Mouse (Mus musculus) heart, embryonic 14.5 days (tissue): ENCODE measurements around the gene Olfr111. TPM values are rescaled to one million over a fixed set of nuclear protein-coding genes. Genes with fewer than 3 reads are reported as not detected.

Experiments
- ATAC-seq: fragments of 200-750 bp; cut with Nextera tagmentation; 2 replicates; pipeline ENCODE4 v1.8.0; 2017; ENCODE audit warnings: low read depth, moderate TSS enrichment; ENCODE audit not compliant: insufficient number of reproducible peaks, insufficient read depth, low FRiP score
- H3K27ac ChIP-seq, 2 experiments: fragments of 200-500 bp in 1 of 2; fragments of 300-500 bp in 1 of 2; sonication (generic) in 1 of 2; replicated peaks in 1 of 2; 2 replicates each; pipeline ENCODE4 v1.5.1; 2012 to 2014; ENCODE audit warnings: low read depth in 2 of 2, low read length in 2 of 2, control low read depth in 1 of 2, mild to moderate bottlenecking in 1 of 2, mixed read lengths in 1 of 2; ENCODE audit not compliant: control insufficient read depth in 1 of 2, insufficient read depth in 1 of 2
- H3K27me3 ChIP-seq: fragments of 300-500 bp; sonication (generic); 2 replicates; pipeline ENCODE4 v1.6.1; 2014; ENCODE audit warnings: mild to moderate bottlenecking, low read length, control low read depth; ENCODE audit not compliant: control insufficient read depth, insufficient read depth
- H3K36me3 ChIP-seq: fragments of 300-500 bp; sonication (generic); 2 replicates; pipeline ENCODE4 v1.6.1; 2014; ENCODE audit warnings: mild to moderate bottlenecking, control low read depth, low read length, mixed read lengths; ENCODE audit not compliant: control insufficient read depth, insufficient read depth
- H3K4me1 ChIP-seq, 2 experiments: fragments of 200-500 bp in 1 of 2; fragments of 300-500 bp in 1 of 2; sonication (generic) in 1 of 2; 2 replicates each; pipeline ENCODE4 v1.6.1; 2012 to 2014; ENCODE audit warnings: low read length in 2 of 2, control low read depth in 1 of 2, mixed read lengths in 1 of 2; ENCODE audit not compliant: control insufficient read depth in 2 of 2, insufficient read depth in 2 of 2
- H3K4me2 ChIP-seq: fragments of 300-500 bp; sonication (generic); 2 replicates; pipeline ENCODE4 v1.6.1; 2014; ENCODE audit warnings: mild to moderate bottlenecking, low read length
- H3K4me3 ChIP-seq, 2 experiments: fragments of 200-500 bp in 1 of 2; fragments of 300-500 bp in 1 of 2; sonication (generic) in 1 of 2; 2 replicates each; pipeline ENCODE4 v1.5.1; 2012 to 2014; ENCODE audit warnings: low read length in 2 of 2, mild to moderate bottlenecking in 2 of 2, control low read depth in 1 of 2, low read depth in 1 of 2, moderate library complexity in 1 of 2; ENCODE audit not compliant: control insufficient read depth in 1 of 2, insufficient read depth in 1 of 2
- H3K9ac ChIP-seq: fragments of 300-500 bp; sonication (generic); 2 replicates; pipeline ENCODE4 v1.6.1; 2014; ENCODE audit warnings: mild to moderate bottlenecking, low read length
- H3K9me3 ChIP-seq: fragments of 300-500 bp; sonication (generic); 2 replicates; pipeline ENCODE4 v1.6.1; 2016; ENCODE audit warnings: low read length, control low read depth; ENCODE audit not compliant: control insufficient read depth
- WGBS: fragments of 180-500 bp; shearing (Covaris S2); extraction: QIAGEN DNeasy Blood & Tissue Kit; methylation state at CpG from one replicate; pipeline ENCODE4 v1.1.7; 2014; 5-methylcytosine and 5-hydroxymethylcytosine counted together
- polyA plus RNA-seq: library from polyadenylated mRNA; unstranded; fragments of >200 nt; fragmentation: Nextera tagmentation; extraction: Ambion mirVana; gene quantifications from 2 replicates; pipeline ENCODE4 v1.2.1, GENCODE M21; 2014

Gene Olfr111
- polyA plus RNA-seq, 1 experiment from 2014 or later, result not detected

DNA sequence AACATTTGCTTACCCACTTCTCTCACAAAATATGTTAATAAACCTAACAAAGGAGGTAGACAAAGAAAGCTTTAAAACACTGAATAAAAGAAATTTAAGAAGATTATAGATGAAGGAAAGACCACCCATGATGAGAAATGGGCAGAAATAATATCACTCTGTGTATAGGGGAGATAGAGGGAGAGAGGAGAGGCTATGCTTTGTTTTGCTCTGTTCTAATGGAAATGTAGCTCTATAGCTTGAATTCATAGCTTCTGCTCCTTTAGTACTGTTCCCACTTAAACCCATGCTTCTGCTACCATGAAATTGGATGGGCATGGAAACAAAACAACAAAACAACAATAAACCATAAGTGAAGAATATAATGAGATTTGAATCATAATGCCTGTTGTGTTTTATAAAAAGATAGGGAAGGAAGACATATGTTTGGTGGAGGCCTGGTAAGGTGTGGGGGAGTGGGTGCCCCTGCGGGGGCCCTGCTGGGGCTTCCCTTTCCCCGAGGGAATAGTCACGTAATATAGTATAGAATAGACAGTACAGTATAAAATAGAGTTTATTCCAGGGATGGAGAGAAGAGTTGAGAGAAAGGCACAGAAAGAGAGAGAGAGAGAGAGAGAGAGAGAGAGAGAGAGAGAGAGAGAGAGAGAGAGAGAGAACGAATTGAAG, 33.8 kb downstream of the Olfr111 start:
- 80% methylated on average over 4 of the region's 4 CpGs for WGBS
- H3K4me1 ChIP-seq, result no peaks in the 10 kb centered on the region
- no peak for ATAC-seq

DNA sequence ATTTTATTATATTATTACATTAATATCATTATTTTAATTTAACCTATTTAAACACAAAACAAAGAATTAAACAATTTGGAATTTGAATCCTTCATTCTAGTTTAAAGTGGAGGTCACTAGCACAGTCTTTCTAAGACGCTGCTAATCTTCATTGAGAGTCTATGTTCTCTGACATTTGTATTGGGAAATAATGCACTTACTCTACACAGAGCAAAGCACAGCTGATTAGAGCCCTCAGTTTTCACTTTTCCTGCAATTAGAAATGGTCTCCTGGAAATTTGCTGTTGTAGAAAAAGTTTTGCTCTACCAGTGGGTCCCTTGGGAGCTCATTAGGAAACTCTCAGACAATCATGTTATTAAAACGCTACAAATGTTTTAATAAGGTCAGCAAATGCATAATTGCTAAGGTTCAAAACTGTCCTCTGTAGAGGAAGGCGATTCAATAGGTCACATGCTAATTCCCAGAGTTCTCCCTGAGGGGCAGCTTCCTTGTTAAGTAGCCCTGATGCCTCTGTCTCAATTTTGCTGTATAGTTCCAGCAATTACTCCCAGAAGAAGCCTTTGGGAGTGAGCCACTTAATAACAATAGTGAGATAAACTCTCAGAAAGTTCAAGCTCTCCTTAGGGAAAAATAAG, 36.1 kb downstream of the Olfr111 start:
- Histone ChIP-seq H3K4me2 (no peak overlapping the region), H3K9me3 (no peaks in the 10 kb centered on the region), H3K4me3 (no peak overlapping the region), H3K4me1 (no peaks in the 10 kb centered on the region), H3K27ac (no peak overlapping the region), H3K9ac (no peak overlapping the region), H3K36me3 (no peaks in the 10 kb centered on the region), H3K27me3 (no peaks in the 10 kb centered on the region)
- no peak for ATAC-seq
- 62% methylated on average over 3 of the region's 3 CpGs for WGBS

More for the DNA sequence above, 33.8 kb downstream of the Olfr111 start:
- Histone ChIP-seq H3K4me3 (no peak overlapping the region), H3K4me2 (no peak overlapping the region), H3K9ac (no peak overlapping the region), H3K27ac (no peak overlapping the region), H3K27me3 (no peaks in the 10 kb centered on the region), H3K9me3 (no peaks in the 10 kb centered on the region), H3K36me3 (no peaks in the 10 kb centered on the region)

DNA sequence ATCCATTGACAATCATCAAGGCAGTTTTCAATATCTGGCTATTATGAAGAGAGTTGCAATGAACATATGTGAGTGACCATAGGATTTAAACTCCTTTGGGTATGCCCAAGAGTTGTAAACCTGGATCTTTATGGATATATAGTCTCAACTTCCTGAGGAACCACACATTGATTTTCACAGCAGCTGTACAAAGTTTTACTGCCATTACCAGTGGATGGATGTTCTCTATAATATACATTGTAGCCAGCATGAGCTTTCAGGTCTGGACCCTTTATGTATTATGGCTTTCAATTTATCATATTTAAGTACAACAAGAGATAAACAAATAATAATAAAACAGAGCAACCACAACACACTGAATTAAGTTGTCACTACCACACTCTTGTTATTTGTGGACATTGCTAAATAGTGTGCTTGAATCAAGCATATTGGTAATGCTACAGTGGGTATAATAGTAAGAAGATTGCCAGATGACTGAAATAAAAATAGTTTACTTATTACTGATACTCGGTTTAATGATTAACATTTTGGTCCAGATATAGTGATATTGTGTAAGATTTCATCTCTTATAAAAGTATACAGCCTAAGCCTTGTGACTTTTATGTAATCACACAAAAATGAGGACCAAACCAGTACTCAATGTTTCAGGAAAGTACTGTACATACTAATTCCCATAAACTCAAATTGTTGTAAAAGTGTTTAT, 51.2 kb downstream of the Olfr111 start:
- H3K4me1 ChIP-seq, result no peaks in the 10 kb centered on the region
- no peaks in the 10 kb centered on the region for H3K9me3 ChIP-seq
- no peak overlapping the region for H3K27ac ChIP-seq
- WGBS, result 29% methylated on average over 1 of the region's 1 CpGs
- H3K4me2 ChIP-seq, result no peak overlapping the region
- H3K9ac ChIP-seq, result no peak overlapping the region
- no peaks in the 10 kb centered on the region for H3K27me3 ChIP-seq
- no peak overlapping the region for H3K4me3 ChIP-seq
- ATAC-seq, result no peak
- H3K36me3 ChIP-seq, result no peaks in the 10 kb centered on the region

DNA sequence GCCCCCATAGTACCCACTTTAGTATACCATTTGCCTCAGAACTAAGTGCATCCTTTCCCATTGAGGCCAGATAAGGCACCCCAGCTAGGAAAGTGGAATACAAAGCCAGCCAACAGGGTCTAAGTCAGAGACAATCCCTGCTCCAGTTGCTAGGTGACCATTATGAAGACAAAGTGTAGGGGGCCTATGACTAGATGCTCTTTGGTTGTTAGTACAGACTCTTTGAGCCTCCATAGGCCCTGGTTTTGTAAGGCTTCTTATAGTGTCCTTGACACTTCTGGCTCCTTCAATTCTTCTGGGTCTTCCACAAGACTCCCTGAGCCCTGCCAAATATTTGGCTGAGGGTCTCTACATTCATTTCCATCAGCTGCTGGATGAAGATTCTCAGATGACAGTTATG, 61.5 kb downstream of the Olfr111 start, which contains the start of gene Olfr112:
TSS of gene Olfr112 (minus strand) at position 101 of the 400 bp plus-strand sequence.
- no peak within 1 kb of the TSS for H3K4me2 ChIP-seq
- H3K36me3 ChIP-seq, result no peaks in the 10 kb centered on the region
- no peaks in the 10 kb centered on the region for H3K27me3 ChIP-seq
- ATAC-seq, result no peak
- H3K4me1 ChIP-seq, result no peaks in the 10 kb centered on the region
- no peaks in the 10 kb centered on the region for H3K9me3 ChIP-seq
- no peak within 1 kb of the TSS for H3K27ac ChIP-seq
- no peak within 1 kb of the TSS for H3K4me3 ChIP-seq
- H3K9ac ChIP-seq, result no peak within 1 kb of the TSS

DNA sequence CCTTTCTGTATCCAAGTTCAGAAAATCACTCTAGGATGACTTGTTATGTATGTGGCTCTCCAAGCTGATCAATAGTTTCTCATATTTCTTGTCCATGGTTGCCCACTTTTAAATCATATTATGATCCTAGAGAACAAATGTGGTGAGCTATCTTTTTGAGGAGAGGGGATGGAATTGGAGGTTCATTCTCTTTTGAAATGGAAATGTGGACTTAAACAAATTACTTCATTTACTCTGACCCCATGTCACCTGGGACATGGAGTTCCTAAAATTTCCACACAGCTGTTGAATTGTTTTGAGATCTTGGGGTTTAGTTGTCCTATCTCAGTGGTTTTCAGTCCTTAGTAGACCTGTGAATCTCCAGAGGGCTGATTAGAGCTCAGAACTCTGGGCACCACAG, 69.7 kb downstream of the Olfr111 start, which contains the start of gene Olfr113:
TSS of gene Olfr113 (minus strand) at position 101 of the 400 bp plus-strand sequence.
- H3K4me2 ChIP-seq, result no peak within 1 kb of the TSS
- ATAC-seq, result no peak
- H3K27me3 ChIP-seq, result no peaks in the 10 kb centered on the region
- H3K36me3 ChIP-seq, result no peaks in the 10 kb centered on the region
- no peak within 1 kb of the TSS for H3K9ac ChIP-seq
- H3K4me3 ChIP-seq, result no peak within 1 kb of the TSS
- no peak within 1 kb of the TSS for H3K27ac ChIP-seq
- no peaks in the 10 kb centered on the region for H3K9me3 ChIP-seq
- no peaks in the 10 kb centered on the region for H3K4me1 ChIP-seq

Other genes starting within 250 kb of the Olfr111 start
- not detected in 2 replicates for gene Olfr98, start 244.3 kb upstream of the Olfr111 start, polyA plus RNA-seq
- gene H2-M3, start 237.8 kb upstream of the Olfr111 start, polyA plus RNA-seq, result 1.1 and 2.1 TPM in 2 replicates
- gene Olfr99, start 224.6 kb upstream of the Olfr111 start, polyA plus RNA-seq, result not detected in 2 replicates
- not detected in 2 replicates for gene Olfr101, start 203.7 kb upstream of the Olfr111 start, polyA plus RNA-seq
- not detected in 2 replicates for gene Olfr102, start 191.0 kb upstream of the Olfr111 start, polyA plus RNA-seq
- not detected in 2 replicates for gene Olfr103, start 168.3 kb upstream of the Olfr111 start, polyA plus RNA-seq
- not detected in 2 replicates for gene Olfr104-ps, start 148.4 kb upstream of the Olfr111 start, polyA plus RNA-seq
- not detected in 2 replicates for gene Olfr105-ps, start 129.0 kb upstream of the Olfr111 start, polyA plus RNA-seq
- gene Olfr106-ps, start 117.6 kb upstream of the Olfr111 start, polyA plus RNA-seq, result not detected in 2 replicates
- gene Olfr107, start 108.8 kb upstream of the Olfr111 start, polyA plus RNA-seq, result not detected in 2 replicates
- not detected in 2 replicates for gene Olfr108, start 62.5 kb upstream of the Olfr111 start, polyA plus RNA-seq
- not detected in 2 replicates for gene Olfr109, start 49.1 kb upstream of the Olfr111 start, polyA plus RNA-seq
- not detected in 2 replicates for gene H2-M2, start 24.5 kb upstream of the Olfr111 start, polyA plus RNA-seq
- not detected in 2 replicates for gene Olfr110, start 15.6 kb upstream of the Olfr111 start, polyA plus RNA-seq
- not detected in 2 replicates for gene Olfr112, start 61.4 kb downstream of the Olfr111 start, polyA plus RNA-seq
- gene Olfr113, start 69.6 kb downstream of the Olfr111 start, polyA plus RNA-seq, result not detected in 2 replicates
- not detected in 2 replicates for gene Olfr114, start 84.7 kb downstream of the Olfr111 start, polyA plus RNA-seq
- gene Olfr115, start 119.1 kb downstream of the Olfr111 start, polyA plus RNA-seq, result not detected in 2 replicates
- not detected in 2 replicates for gene Olfr116, start 119.2 kb downstream of the Olfr111 start, polyA plus RNA-seq
- gene Olfr117, start 155.8 kb downstream of the Olfr111 start, polyA plus RNA-seq, result not detected in 2 replicates
- gene Olfr118, start 159.0 kb downstream of the Olfr111 start, polyA plus RNA-seq, result not detected in 2 replicates
- gene Olfr119, start 188.5 kb downstream of the Olfr111 start, polyA plus RNA-seq, result not detected in 2 replicates
- not detected in 2 replicates for gene Olfr120, start 213.8 kb downstream of the Olfr111 start, polyA plus RNA-seq
- not detected in 2 replicates for gene Olfr121, start 240.8 kb downstream of the Olfr111 start, polyA plus RNA-seq